Mouse (Mus musculus): ENCODE measurements around the gene Galnt13. TPM values are rescaled to one million over a fixed set of nuclear protein-coding genes. Genes with fewer than 3 reads are reported as not detected.
"Not testable (repeated sequence)": the region's sequence is repeated elsewhere in the genome, so short reads cannot be mapped to it uniquely, and the experiment has no call there.

Galnt13 gene
- polyA plus RNA-seq, 1 experiment from 2014 or later, result 3.0 TPM

DNA sequence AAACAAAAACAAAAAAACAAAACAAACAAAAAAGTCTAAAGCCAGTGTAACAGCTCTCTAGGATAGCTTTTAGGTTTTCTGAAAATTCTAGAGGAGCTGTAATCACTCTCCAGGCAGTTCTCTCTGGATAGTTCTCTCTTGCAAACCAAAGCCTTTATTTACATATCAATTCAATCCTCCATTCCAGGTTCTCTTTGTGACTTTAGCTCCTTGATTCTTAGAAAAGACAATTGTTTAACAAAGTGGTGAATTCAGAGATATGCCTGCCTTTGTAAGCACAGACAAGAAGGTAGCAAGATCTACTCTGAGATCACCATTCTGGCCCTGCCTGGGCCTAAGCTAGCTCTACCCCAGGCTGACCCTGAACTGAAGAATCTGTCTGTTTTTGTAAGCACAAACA is 501.2 kb downstream of the Galnt13 start:
- no peak for ATAC-seq (ENCODE audit: insufficient number of reproducible peaks, insufficient read depth, low FRiP score, low TSS enrichment, low read depth)
- H3K4me3 ChIP-seq, result no peak overlapping the region
- H3K27ac ChIP-seq, result no peak overlapping the region
- H3K36me3 ChIP-seq, result no peaks in the 10 kb centered on the region
- no peaks in the 10 kb centered on the region for H3K4me1 ChIP-seq
- H3K9me3 ChIP-seq, result no peaks in the 10 kb centered on the region
- no peak overlapping the region for H3K4me2 ChIP-seq
- H3K27me3 ChIP-seq, result no peaks in the 10 kb centered on the region
- H3K9ac ChIP-seq, result no peak overlapping the region

DNA sequence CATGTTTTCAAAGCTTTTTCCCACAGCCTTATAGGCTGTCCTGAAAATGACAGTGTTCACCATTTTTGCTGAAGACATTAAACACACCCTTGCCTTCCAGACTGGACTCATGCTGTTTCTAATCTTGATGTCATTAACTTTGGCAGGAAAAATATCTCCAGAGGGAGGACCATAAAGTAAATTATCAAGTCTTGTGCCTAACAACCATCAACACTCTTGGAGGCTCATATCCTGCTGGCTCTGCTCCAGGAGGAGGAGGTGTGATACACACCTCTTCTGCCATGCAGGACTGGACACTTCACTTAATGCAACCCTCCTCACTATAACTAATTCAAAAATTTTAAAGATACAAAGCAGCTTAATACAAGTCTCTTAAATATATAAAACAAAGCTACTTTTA is 502.0 kb downstream of the Galnt13 start:
- Histone ChIP-seq H3K27me3 (no peaks in the 10 kb centered on the region), H3K36me3 (no peaks in the 10 kb centered on the region), H3K4me1 (no peaks in the 10 kb centered on the region), H3K4me3 (no peak overlapping the region), H3K9me3 (no peaks in the 10 kb centered on the region), H3K9ac (no peak overlapping the region), H3K27ac (no peak overlapping the region), H3K4me2 (no peak overlapping the region)
- no peak for ATAC-seq (ENCODE audit: insufficient number of reproducible peaks, insufficient read depth, low FRiP score, low TSS enrichment, low read depth)

DNA sequence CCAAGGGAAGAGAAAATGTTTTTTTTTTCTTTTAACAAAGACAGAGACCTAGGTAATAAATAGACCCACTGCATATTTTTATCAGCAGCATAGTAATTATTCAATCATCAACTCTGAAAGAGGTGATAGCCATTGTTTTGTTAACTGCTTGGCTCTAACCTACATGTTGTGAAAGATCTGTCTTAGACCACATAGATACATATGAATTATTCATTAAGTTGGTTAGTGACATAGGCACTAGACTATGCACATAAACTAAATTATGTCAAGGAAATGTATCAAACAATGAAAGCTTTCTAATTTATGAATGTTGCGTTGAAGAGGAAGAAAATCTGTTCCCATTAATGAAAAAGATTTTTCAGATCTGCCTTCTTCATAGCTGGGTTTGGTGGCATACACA is 507.3 kb downstream of the Galnt13 start:
- Histone ChIP-seq H3K36me3 (no peaks in the 10 kb centered on the region), H3K4me3 (no peak overlapping the region), H3K4me2 (no peak overlapping the region), H3K27me3 (no peaks in the 10 kb centered on the region), H3K27ac (no peak overlapping the region), H3K4me1 (no peaks in the 10 kb centered on the region), H3K9ac (no peak overlapping the region), H3K9me3 (no peaks in the 10 kb centered on the region)
- ATAC-seq (ENCODE audit: insufficient number of reproducible peaks, insufficient read depth, low FRiP score, low TSS enrichment, low read depth), result no peak
- 85% methylated on average over 1 of the region's 1 CpGs for WGBS

DNA sequence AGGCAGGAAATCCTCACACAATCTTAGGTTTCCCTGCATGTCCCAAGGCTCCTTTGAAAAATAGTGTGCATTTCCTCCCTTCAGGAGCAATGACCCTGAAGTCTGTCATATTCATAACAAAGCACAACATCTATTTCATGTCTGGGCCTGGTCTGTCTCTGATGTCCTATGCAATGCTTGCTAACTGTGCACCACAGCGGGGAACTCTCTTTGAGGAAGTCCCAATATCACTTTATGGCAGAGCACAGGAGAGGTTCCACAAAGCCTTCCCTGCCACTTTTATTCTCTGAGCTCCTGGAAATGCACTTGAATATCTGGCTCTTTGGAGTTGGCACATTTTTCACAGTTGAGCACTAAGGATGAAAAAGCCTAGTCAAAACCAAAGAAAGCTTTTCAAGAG is 547.7 kb downstream of the Galnt13 start:
- 85% methylated on average over 1 of the region's 1 CpGs for WGBS
- Histone ChIP-seq H3K9me3 (no peaks in the 10 kb centered on the region), H3K27ac (no peak overlapping the region), H3K4me1 (no peaks in the 10 kb centered on the region), H3K4me3 (no peak overlapping the region), H3K36me3 (no peaks in the 10 kb centered on the region), H3K27me3 (no peaks in the 10 kb centered on the region), H3K4me2 (no peak overlapping the region), H3K9ac (no peak overlapping the region)
- ATAC-seq (ENCODE audit: insufficient number of reproducible peaks, insufficient read depth, low FRiP score, low TSS enrichment, low read depth), result no peak

DNA sequence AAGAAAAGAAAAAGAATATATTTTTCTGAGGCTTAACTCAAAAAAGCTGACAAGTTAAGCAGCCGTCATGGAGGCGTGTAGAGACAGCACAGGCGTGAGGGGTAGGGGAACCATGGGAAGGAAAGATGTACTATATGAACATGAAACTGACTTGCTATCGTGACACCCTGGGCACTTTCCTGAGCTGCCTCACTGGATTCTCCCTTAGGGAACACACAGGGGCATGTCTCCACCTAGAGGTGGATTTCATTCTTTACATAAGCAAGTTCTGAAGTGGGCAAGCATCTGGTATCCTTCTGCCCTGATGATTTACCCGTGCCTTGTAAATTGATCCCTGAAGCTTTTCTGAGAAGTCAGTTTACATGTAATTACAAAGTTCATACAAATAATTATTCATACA is 586.4 kb downstream of the Galnt13 start:
- not testable (repeated sequence) for H3K9me3 ChIP-seq; H3K4me1 ChIP-seq; H3K36me3 ChIP-seq; H3K4me2 ChIP-seq; H3K4me3 ChIP-seq; H3K27me3 ChIP-seq; H3K27ac ChIP-seq; ATAC-seq (ENCODE audit: insufficient number of reproducible peaks, insufficient read depth, low FRiP score, low TSS enrichment, low read depth); H3K9ac ChIP-seq
- no CpG with 5 or more reads among the region's 5 CpGs for WGBS

DNA sequence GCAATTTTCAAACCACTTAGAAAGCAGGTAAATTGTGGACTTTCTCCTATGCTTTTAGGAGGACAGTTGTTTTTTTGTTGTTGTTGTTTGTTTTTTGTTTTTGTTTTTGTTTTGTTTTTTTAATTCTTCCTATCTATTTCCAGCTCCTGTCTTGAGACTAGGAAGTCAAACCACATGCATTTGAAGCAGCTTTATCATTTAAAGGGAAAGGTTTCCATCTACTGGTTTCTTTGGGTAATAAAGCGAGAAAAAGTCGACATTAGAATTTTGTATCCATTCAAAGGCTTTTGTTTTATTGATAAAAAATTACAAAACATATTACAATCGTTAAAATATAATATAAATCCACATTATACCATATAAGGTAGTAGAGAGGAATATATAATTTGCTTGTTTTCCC is 598.5 kb downstream of the Galnt13 start:
- no peaks in the 10 kb centered on the region for H3K36me3 ChIP-seq
- no peak overlapping the region for H3K4me2 ChIP-seq
- H3K4me3 ChIP-seq, result no peak overlapping the region
- no peaks in the 10 kb centered on the region for H3K4me1 ChIP-seq
- WGBS, result 57% methylated on average over 3 of the region's 3 CpGs
- ATAC-seq (ENCODE audit: insufficient number of reproducible peaks, insufficient read depth, low FRiP score, low TSS enrichment, low read depth), result no peak
- H3K27me3 ChIP-seq, result no peaks in the 10 kb centered on the region
- no peaks in the 10 kb centered on the region for H3K9me3 ChIP-seq
- H3K27ac ChIP-seq, result no peak overlapping the region
- H3K9ac ChIP-seq, result no peak overlapping the region

DNA sequence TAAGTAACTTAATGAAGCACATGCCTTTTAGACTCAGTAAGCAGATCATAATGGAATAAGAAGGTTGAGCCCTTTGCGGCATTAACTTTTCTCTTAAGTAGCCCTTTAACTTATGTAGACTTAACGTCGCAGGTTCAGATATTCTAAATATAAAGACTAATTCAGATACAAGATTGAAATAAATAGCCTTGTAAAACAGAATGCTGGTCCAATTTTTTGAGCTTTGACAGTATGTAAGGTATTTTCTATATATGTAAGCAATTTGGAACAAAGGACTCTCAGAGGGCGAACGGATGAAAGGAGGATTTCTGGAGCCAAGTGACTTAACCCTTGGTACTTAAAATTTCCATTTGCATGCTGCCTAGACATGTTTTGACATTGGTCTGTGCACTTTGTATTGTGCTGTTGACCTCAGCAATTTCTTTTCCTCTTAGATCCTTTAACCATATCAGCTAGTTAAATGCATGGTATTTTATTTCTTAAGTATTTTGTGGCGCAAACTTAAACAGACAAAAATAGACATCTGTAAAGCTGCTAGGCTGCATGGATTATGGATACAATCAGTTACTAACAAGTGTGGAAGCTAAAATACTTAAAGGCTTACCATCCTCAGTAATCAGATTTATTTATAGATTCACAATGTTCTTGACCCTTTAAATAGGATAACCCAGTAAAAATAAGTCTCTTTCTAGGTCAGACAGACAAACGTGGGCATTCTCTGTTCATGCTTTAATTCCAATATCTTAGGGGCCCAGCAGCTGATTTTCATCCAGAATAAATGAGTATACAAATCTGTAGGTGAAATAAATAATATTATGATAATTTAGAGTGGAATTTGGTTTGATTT is 629.6 kb downstream of the Galnt13 start:
- Histone ChIP-seq H3K9ac (no peak overlapping the region), H3K4me2 (no peak overlapping the region), H3K4me3 (no peak overlapping the region), H3K9me3 (no peaks in the 10 kb centered on the region), H3K27ac (no peak overlapping the region), H3K4me1 (no peaks in the 10 kb centered on the region), H3K36me3 (no peaks in the 10 kb centered on the region), H3K27me3 (no peaks in the 10 kb centered on the region)
- ATAC-seq (ENCODE audit: insufficient number of reproducible peaks, insufficient read depth, low FRiP score, low TSS enrichment, low read depth), result no peak
- WGBS, result 46% methylated on average over 7 of the region's 7 CpGs

DNA sequence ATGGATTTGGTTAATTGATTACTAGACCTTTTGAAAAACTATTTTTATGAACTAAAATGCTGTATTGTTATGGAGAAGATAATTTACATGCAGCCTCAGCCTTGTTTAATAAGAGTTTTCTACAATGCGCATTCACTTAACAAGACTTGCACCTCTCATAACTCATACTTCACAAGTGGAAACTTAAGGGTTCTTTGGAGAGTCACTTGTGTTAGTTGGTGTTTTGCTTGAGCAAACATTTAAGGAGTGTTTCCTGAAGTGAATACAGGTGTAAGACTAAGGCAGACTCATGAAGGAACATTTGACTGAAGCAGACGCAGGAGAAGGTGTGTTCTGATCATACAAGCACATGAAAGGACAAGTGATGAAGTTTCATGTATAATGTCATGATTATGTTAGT is 649.5 kb downstream of the Galnt13 start:
- ATAC-seq (ENCODE audit: insufficient number of reproducible peaks, insufficient read depth, low FRiP score, low TSS enrichment, low read depth), result no peak
- Histone ChIP-seq H3K27ac (no peak overlapping the region), H3K9ac (no peak overlapping the region), H3K36me3 (no peaks in the 10 kb centered on the region), H3K27me3 (no peaks in the 10 kb centered on the region), H3K4me1 (no peaks in the 10 kb centered on the region), H3K4me3 (no peak overlapping the region), H3K4me2 (no peak overlapping the region), H3K9me3 (no peaks in the 10 kb centered on the region)
- WGBS, result 91% methylated on average over 2 of the region's 2 CpGs

DNA sequence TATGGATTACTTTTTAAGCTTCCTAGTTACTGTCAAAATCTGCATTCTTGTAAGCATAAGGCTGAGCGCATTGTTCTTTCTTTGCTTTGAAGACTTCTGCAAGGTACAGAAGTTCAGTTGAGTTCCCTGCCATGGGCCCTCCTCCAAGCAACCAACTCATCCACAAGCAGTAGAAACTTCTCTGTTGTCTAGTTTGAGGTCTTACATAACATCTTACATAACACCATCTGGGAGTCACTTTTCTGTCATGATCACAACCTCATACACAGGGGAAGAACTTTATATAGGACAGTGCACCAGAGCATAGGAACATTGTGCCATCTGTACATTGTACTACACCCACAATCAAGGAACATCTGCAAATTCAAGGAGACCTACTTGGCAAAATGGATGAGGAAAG is 651.9 kb downstream of the Galnt13 start:
- H3K36me3 ChIP-seq, result no peaks in the 10 kb centered on the region
- no peaks in the 10 kb centered on the region for H3K9me3 ChIP-seq
- H3K4me1 ChIP-seq, result no peaks in the 10 kb centered on the region
- no peak overlapping the region for H3K4me2 ChIP-seq
- no peak overlapping the region for H3K27ac ChIP-seq
- no peak overlapping the region for H3K4me3 ChIP-seq
- WGBS, result 100% methylated on average over 1 of the region's 1 CpGs
- H3K9ac ChIP-seq, result no peak overlapping the region
- no peak for ATAC-seq (ENCODE audit: insufficient number of reproducible peaks, insufficient read depth, low FRiP score, low TSS enrichment, low read depth)
- no peaks in the 10 kb centered on the region for H3K27me3 ChIP-seq

DNA sequence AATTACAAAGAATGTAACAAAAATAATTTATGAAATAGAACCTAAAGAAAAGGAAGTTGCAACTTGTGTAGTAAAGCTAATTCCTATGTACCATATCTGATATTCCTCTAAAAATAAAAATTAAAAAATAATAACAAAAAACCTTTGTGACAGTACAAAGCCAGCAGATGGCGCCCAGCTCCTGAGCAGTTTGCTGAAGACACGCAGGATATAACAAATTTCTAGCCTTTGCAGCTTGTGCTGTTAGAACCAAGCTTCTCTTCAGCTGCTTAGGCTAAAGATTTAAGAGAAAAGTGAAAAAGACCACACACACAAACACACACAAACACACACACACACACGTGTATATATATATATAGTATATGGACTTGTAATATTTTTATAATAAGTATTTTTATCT is 654.2 kb downstream of the Galnt13 start:
- Histone ChIP-seq H3K27me3 (no peaks in the 10 kb centered on the region), H3K4me1 (no peaks in the 10 kb centered on the region), H3K4me2 (no peak overlapping the region), H3K4me3 (no peak overlapping the region), H3K36me3 (no peaks in the 10 kb centered on the region), H3K27ac (no peak overlapping the region), H3K9me3 (no peaks in the 10 kb centered on the region), H3K9ac (no peak overlapping the region)
- 16% methylated on average over 3 of the region's 3 CpGs for WGBS
- no peak for ATAC-seq (ENCODE audit: insufficient number of reproducible peaks, insufficient read depth, low FRiP score, low TSS enrichment, low read depth)

DNA sequence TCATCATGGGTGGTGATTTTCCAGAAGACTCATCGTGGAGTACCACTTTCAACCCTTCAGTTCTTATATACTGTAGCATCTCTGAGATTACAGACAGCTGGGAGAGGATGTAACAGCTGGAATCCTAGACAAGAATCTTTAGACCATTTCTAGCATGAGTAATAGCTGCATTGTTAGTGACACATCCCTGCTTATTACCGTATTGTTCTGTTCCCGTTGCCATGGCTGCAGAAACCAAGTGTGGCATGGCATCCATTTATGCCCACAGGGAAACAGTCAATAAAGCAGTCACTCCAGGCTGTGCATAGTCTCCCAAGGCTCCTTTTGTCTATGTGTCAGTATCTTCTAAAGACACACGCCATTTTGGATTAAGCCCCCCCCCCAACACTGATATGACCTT is 655.4 kb downstream of the Galnt13 start:
- Histone ChIP-seq H3K27ac (no peak overlapping the region), H3K4me3 (no peak overlapping the region), H3K9ac (no peak overlapping the region), H3K4me1 (no peaks in the 10 kb centered on the region), H3K4me2 (no peak overlapping the region), H3K36me3 (no peaks in the 10 kb centered on the region), H3K27me3 (no peaks in the 10 kb centered on the region), H3K9me3 (no peaks in the 10 kb centered on the region)
- no peak for ATAC-seq (ENCODE audit: insufficient number of reproducible peaks, insufficient read depth, low FRiP score, low TSS enrichment, low read depth)
- 72% methylated on average over 4 of the region's 4 CpGs for WGBS

DNA sequence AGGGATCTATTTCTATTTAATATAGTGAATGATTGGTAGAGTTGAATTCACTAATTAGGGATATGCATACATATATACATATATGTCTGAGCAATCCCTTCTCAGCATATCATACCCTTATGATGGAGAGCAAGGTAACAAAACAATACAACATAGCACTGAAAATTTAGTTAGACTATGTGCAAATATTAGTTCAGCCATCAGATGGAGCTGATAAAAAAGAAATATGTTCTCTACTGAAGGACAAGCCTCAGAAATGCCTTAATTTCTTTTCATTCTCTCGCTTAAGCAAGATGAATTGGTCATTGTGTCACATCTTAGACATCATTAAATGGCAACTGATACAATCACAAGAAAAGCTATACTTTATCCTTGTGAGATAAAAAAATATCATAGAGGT is 663.0 kb downstream of the Galnt13 start:
- no peaks in the 10 kb centered on the region for H3K4me1 ChIP-seq
- no peaks in the 10 kb centered on the region for H3K27me3 ChIP-seq
- 88% methylated on average over 1 of the region's 1 CpGs for WGBS
- H3K36me3 ChIP-seq, result no peaks in the 10 kb centered on the region
- no peak for ATAC-seq (ENCODE audit: insufficient number of reproducible peaks, insufficient read depth, low FRiP score, low TSS enrichment, low read depth)
- H3K27ac ChIP-seq, result no peak overlapping the region
- H3K4me2 ChIP-seq, result no peak overlapping the region
- H3K9me3 ChIP-seq, result no peaks in the 10 kb centered on the region
- H3K4me3 ChIP-seq, result no peak overlapping the region
- no peak overlapping the region for H3K9ac ChIP-seq

All from embryonic facial prominence, embryonic 13.5 days (tissue).